Mouse (Mus musculus) MN1 (cell line): ENCODE measurements around the gene Ipo4.
A peak's percentile ranks its signal among the peaks of the same experiment; 100 is the strongest.

ENCODE experiments used
- DNase-seq: peaks from one replicate; pipeline ENCODE4 v3.0.0-alpha.2; 2016; ENCODE audit warnings: low spot score

The Ipo4 gene

DNA sequence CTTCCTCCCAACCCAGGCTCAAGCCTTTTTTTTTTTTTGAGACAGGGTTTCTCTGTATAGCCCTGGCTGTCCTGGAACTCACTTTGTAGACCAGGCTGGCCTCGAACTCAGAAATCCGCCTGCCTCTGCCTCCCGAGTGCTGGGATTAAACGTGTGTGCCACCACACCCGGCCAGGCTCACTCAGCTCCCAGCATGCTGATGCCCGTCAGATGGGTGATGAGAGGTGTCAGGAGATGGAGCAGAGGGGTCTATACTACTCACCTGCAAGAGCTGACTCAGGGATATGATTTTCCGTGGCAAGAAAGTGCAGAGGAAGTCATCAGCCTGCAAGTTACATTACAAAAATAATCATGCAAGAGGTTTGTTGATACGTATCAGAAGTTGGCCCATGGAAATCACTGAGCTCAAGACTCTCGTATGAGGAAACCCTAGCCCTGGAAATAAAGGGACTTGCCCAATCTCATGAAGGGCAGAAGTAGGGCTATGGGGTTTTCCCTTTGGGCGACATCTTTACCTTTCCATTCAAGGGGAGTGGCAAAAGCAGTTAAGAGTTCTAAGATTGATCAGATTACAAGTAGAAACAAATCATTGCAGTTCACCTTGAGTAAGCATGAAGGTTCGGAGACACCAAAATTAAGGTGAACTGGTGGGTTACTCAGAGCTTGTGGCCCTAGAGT is 45.8 kb downstream of the Ipo4 start:
- DNase-seq, result no peak

- DNase-seq, result no peak
Observed at GRCm38 (mm10) chr14:55589271-55589670, 46.5 kb downstream of the Ipo4 start.

GRCm38 (mm10) chr14:55586149-55586548 is 49.6 kb downstream of the Ipo4 start:
- DNase-seq, result no peak

DNA sequence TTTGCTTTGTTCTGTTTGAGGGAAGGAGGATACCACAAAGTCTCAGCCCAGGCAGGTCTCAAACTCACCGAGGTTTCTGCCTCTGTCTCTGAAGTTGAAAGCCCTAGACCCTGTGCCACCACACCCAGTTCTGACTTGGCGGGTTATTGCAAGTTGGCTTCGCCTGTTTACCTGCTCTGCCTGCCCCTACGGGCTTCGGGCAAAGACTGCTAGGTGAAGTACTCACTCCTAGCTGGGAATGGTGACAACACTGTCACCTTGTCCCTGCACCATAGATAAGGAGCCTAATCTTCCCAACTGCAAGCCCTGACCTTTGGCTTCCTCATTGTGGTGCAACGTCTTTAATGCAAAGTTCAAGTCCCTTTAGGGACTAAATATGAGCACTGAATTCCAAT is 50.2 kb downstream of the Ipo4 start:
- no peak for DNase-seq

DNA sequence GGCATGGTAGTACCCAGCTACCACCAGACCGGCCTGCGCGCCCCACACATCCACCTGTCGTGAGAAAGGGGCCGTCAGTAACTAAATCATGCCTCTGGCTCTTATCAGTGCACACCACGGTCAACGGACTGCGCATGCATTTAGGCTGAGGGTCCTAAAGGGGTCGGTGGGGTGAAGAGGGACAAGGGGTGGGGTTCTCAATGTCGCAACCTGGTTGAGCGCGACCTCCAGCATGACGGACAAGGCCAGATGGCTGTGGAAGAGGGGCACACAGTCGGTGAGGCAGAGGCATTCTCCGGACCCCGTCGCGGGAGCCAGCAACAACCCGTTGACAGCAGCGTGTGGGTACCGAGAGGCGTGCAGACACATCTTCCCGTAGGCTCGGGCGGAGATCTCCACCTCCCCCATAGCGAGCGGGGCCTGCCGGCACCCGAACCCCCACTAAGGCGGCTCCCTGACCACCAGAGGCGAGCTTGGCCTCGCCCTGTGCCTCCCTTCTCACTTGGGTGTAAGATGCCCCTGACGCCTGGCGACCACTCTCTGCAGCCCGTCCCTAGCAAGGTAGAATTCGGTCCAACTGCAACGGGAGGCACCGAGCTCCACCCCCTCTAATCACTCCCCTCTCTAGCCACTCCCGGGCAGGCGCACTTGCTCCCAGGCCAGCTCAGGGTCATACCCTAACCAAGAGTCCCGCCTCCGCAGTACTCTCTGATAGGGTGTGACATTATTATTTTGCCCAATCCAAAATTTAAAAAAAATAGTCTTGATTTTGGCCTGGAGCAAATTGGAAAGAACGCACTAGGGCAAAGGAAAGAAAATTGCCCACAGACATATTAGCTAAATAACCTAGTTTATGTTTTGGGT is 50.8 kb downstream of the Ipo4 start, which contains the start of gene Emc9:
Gene Emc9, minus strand, starts transcription at position 601 of the 864 bp plus-strand sequence.
- peak; percentile 70 for DNase-seq

GRCm38 (mm10) chr14:55584303-55584701 is 51.5 kb downstream of the Ipo4 start:
- no peak for DNase-seq

GRCm38 (mm10) chr14:55581981-55582681 is 53.6 kb downstream of the Ipo4 start:
- no peak for DNase-seq

DNA sequence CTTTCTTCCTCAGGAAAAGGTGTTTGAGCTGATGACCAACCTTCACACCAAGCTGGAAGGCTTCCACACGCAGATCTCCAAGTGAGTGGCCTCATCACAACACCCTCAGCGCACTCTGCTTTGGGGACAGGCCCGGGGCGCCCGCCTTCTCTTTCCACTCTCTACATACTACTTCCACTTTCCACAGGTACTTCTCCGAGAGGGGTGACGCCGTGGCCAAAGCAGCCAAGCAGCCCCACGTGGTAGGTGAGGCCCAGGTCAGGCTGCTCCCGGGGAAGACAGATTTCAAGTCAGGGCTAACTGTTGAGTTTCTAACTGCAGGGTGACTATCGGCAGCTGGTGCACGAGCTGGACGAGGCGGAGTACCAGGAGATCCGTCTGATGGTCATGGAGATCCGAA is 55.0 kb downstream of the Ipo4 start:
- DNase-seq, result no peak

- DNase-seq, result no peak
Observed at GRCm38 (mm10) chr14:55579511-55580496, 56.0 kb downstream of the Ipo4 start.

DNA sequence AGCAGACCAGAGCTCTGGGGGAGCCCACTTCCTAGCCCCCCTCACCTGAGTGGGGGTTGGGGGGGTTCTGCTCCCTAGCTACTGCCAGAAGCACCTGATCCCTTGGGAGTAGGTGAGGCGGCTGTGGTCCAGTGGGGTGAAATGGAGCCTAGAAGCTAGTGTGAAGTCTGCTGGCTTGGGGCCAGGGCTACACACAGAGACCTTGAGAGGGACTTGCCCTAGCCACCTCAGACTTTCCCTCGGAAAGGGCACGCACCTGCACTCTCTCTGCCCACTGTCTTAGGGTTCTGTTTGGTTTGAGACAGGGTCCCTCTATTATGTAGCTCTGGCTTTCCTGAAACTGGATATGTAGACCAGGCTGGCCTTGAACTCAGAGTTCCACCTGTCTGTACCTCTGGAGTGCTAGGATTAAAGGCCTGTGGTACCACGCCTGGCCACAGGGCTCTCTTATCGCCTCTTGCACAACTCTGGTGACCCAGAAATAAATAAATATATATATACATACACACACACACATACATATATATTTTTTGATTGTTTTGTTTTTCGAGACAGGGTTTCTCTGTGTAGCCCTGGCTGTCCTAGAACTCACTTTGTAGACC is 57.0 kb downstream of the Ipo4 start:
- peak; percentile 66 for DNase-seq

GRCm38 (mm10) chr14:55577871-55578667 is 57.7 kb downstream of the Ipo4 start, which contains the start of gene Psme1:
TSS of gene Psme1 (plus strand) at chr14:55578123.
- peak; percentile 84 for DNase-seq

GRCm38 (mm10) chr14:55576376-55576775 is 59.4 kb downstream of the Ipo4 start:
- no peak for DNase-seq

- no peak for DNase-seq
Observed at GRCm38 (mm10) chr14:55575711-55576110, 60.0 kb downstream of the Ipo4 start.
